Mouse (Mus musculus) thymus, adult 18-20 months (tissue): Measurements from ENCODE around the gene Dock2.

Experiments used
- DNase-seq, 2 experiments: peaks; one replicate each; pipeline ENCODE4 v3.0.0; 2022; ENCODE audit warnings: mixed read lengths in 2 of 2

Gene Dock2

DNA sequence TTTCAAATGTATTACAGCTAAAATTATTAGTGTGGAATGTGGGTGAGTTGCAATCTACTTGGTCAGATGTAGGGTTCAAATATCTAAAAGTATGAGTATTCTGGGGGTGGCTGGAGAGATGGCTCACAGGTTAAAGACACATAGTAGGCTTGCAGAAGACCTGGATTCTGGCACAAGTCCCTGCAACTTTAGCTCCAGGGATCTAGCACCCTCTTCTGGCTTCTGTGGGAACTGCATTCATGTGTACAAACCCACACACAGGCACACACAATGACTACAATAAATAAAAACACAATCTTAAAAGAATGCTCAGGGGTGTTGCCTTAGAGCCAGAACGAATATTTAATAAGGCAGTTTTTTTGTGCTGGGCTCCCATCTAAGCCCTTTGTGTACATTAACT lies 445.8 kb downstream of the Dock2 start:
- no peak for DNase-seq

DNA sequence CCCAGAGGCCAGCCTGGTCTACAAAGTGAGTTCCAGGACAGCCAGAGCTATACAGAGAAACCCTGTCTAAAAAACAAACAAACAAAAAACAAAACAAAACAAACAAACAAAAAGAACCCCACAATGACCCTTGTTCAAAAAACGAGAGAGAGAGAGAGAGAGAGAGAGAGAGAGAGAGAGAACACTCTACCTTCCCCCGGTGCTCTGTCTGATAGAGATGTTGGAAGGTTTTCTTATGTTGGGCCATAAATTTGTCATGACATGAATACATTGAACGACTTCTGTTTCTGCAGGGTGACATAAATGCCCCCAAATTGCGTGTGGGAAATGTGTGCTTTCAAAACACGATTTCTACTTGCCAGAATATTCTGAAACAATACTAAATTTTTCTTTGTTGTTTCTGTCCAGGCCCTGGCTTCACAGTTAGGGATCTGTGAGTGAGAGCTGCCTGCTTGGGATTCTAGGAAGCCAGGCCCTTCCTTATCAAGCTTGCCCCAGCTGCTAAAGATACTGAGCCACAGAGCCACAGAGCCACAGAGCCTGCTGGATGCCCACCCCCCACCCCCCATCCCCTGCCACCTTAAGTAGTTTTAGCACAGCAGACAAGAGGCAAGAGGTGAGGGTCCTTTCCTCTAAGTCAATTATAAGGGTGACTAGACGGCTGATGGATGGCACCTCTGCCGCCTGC lies 451.2 kb downstream of the Dock2 start:
- no peak for DNase-seq

GRCm38 (mm10) chr11:34323664-34324063 lies 460.0 kb downstream of the Dock2 start:
- DNase-seq: no peak

- no peak for DNase-seq
Observed at GRCm38 (mm10) chr11:34319282-34319681, 464.4 kb downstream of the Dock2 start.

- no peak for DNase-seq
Observed at GRCm38 (mm10) chr11:34317001-34317400, 466.7 kb downstream of the Dock2 start.

DNA sequence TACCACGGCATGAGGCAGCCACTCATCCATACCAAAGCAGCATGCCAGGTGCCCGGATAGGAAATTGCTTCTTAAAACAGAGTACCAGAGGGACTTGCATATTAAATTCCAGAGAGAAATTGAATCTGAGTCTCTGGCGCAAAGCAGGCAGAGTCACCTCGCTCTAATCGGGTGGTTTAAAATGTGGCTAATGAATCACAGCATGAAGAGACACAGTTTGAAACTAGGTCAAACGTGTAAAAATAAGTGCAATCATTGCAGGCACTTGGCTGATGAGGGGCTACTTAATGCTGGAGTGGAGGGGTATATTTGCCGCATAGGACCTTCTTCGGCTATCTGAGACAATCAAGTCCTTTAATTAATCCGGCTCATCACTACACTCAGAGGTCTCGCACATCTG lies 467.5 kb downstream of the Dock2 start:
- DNase-seq: no peak

DNA sequence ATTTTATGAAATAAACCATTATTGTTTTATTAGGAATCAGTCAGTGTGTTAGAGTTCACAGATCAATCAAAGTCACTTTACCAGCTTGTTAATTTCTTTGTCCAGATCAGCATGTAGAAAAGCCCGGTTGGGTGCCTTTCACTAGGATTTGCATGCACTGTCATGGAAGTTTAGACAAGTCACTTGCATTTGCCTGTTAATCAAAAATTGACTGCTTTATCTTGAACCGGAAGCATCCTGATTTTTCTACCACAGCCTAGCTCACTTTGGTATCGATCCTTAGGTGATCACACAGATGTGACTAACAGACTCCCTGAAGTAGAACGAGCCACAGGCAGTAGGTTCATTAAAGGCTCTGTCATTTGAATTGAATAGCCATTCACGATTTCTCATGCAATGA lies 468.3 kb downstream of the Dock2 start:
- DNase-seq: no peak

DNA sequence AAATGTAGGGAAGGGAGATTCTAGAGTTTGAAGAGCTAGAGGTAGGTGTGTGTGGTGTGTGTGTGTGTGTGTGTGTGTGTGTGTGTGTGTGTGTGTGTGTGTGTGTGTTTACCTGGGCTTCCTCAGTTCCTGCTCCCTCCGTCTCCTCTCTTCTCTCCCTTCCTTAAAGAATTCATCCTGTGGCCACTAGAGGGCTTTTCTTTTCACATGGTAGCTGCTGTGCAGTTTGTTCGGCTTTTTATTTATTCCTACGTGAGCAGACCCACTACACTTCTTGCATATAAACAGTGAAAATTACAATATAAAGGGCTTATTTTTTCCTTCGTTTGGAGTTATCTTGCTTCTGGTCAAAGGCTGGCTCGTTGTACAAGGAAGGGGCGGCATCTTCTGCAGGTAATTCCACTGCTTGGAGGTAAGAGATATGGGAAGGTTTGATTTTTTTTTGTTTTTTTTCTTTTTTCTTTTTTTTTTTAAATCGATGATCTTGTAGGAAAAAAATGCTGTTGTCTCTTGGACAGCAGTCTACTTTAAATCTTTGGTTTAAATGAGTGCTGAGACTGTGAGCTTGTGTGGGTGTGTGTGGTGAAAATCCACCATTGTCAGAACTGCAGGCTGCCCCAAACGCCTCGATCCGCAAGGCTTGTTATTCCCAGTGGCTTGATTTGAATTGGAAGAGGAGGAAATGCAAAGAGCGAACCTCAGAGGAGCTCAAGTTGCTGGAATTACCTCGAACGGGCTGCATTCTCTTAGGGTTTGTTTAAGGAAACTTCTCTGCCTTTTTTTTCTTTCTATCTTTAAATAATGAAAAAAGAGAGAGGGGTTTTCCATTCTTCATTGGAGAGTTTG lies 468.9 kb downstream of the Dock2 start, which contains the start of gene Fam196b:
Gene Fam196b (plus strand): TSS at position 289 of the 846 bp plus-strand sequence.
- DNase-seq: no peak

- DNase-seq: no peak
Observed at GRCm38 (mm10) chr11:34312208-34312607, 471.5 kb downstream of the Dock2 start.

GRCm38 (mm10) chr11:34311717-34312116 lies 472.0 kb downstream of the Dock2 start:
- DNase-seq: no peak

DNA sequence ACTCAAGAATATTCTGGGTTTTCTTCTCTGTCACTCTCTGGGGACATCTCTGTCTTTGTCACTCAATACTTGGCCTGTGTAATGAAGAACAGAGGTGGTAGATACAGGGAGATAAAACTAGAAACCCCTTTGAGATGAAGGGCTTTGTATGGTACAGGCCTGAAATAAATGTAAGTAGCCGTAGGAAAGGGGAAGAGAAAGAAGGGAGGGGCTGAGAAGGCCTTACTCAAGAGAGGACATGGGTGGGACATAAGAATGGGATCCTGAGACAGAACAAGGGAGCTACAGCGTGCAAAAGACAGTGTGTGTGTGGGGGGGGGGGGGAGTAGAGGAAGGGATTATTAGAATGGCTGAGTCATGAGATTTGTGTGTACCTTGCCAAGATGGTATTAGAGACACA lies 474.3 kb downstream of the Dock2 start:
- DNase-seq: no peak

- DNase-seq: no peak
Observed at GRCm38 (mm10) chr11:34308731-34309130, 475.0 kb downstream of the Dock2 start.

DNA sequence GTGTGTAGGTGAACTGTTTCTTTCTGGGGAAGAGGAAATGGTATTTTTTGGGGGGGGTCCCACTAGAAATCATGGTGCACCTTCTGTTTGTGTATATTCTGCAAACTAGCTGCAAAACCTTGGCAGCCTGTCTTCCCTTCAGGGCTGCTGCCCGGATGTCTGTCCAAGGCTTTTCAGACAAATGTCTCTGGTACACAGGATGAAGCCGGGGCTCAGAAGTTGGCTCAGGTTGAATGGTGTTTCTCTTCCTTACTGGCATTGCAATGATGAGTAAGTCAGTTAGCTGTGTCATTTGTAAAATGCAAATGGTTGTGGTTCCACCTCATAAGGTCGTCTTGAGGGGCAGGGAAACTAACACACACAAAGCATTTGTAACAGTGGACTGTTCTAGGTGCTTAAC lies 477.5 kb downstream of the Dock2 start:
- DNase-seq: no peak

GRCm38 (mm10) chr11:34300064-34300463 lies 483.6 kb downstream of the Dock2 start:
- DNase-seq: no peak

DNA sequence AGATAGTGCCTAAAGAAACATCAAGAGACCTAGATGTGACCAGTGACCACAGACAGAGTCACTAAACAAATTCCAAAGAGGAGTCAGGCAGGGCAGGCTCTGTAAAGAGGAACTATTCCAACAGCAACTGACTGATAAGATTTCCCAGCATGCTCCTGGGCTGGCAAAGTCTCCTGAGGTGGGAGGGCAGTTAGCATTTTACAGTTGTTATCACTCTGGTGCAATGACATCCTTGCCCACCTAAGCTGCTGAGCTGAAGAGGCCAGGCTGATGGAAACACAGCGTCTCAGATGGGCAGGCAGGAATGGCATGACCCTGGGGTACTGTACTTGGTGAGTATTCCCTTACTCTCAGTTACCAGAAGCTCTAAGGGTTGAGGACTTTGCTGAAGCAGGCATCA lies 484.1 kb downstream of the Dock2 start:
- no peak for DNase-seq

- DNase-seq: no peak
Observed at GRCm38 (mm10) chr11:34297698-34298378, 485.9 kb downstream of the Dock2 start.

GRCm38 (mm10) chr11:34291304-34291703 lies 492.4 kb downstream of the Dock2 start:
- no peak for DNase-seq

- DNase-seq: no peak
Observed at GRCm38 (mm10) chr11:34290708-34291107, 493.0 kb downstream of the Dock2 start.

GRCm38 (mm10) chr11:34290265-34290664 lies 493.4 kb downstream of the Dock2 start:
- DNase-seq: no peak

GRCm38 (mm10) chr11:34284124-34284808 lies 499.4 kb downstream of the Dock2 start:
- DNase-seq: no peak

- no peak for DNase-seq
Observed at GRCm38 (mm10) chr11:34277047-34277445, 506.6 kb downstream of the Dock2 start.

DNA sequence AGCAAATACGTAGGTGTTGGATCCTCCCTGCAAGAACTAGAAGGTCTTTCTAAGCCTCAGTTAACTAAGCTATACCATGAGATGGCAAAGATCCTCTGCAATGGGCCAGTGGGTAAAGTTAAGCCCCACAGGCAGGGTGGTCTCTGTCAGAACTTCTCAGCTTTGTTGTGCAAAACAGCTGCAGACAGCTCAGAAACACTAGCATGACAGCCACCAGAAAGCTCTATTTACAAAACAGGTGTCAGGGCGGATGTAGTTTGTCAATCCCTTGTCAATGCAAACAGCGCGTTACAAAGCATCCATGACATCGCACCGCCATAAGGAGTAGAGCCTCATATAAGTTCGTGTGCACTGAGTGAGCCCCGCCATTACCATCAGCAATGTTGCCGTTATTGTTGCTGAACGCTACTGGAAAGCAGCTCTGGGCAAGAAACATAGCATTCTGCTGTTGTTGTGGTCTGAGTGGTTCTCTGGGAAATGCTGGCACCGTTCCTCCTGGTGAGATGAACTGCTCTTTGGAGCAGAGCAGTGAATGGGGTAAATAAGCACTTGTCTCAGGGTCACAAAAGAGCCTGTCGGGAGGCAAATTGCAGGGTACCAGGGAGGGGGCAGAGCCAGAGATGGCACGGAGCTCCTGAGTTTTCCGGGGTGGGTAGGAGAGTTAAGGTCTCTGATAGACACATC lies 507.2 kb downstream of the Dock2 start:
- DNase-seq: no peak
